23 mouse cellular contexts compared by ENCODE assay signal in genomic region chr13:51122771-51123170, GRCm38 (mm10). TPM values are rescaled to one million over a fixed set of nuclear protein-coding genes. Genes with fewer than 3 reads are reported as not detected.
"Had no signal": no experiment of that assay in that cellular context is flagged by ENCODE, and none has a peak within 500 bp of the region (broad histone marks: within the 10 kb centered on the region; RNA-seq: fewer than 3 reads in every experiment).

No protein-coding gene starts in this region.

- H3K27me3 ChIP-seq: intestine, embryonic 15.5 days; limb, embryonic 13.5 days; liver, embryonic 13.5 days; midbrain, embryonic 12.5 days; midbrain, embryonic 15.5 days; neural tube, embryonic 13.5 days had no signal

- H3K9me3 ChIP-seq: intestine, embryonic 15.5 days; limb, embryonic 13.5 days; liver, embryonic 13.5 days; midbrain, embryonic 12.5 days; midbrain, embryonic 15.5 days; neural tube, embryonic 13.5 days had no signal

- ATAC-seq: intestine, embryonic 15.5 days; midbrain, embryonic 15.5 days had no signal

- H3K4me3 ChIP-seq: intestine, embryonic 15.5 days; limb, embryonic 13.5 days; liver, embryonic 13.5 days; midbrain, embryonic 12.5 days; midbrain, embryonic 15.5 days; myocyte; neural tube, embryonic 13.5 days had no signal

- DNase-seq: kidney, adult 11 months; kidney, adult 8-10 months; kidney, postnatal 10 days; kidney, postnatal 36 days; left cerebral cortex, postnatal 4 days; liver, embryonic 13.5 days; lung, adult 2 months; lung, postnatal 14 days; lung, postnatal 4 days; right cerebral cortex, postnatal 14 days; right cerebral cortex, postnatal 4 days; thymus, adult 2 months; thymus, postnatal 14 days; thymus, postnatal 4 days had no signal

- H3K9ac ChIP-seq: intestine, embryonic 15.5 days; liver, embryonic 13.5 days; midbrain, embryonic 12.5 days; midbrain, embryonic 15.5 days; neural tube, embryonic 13.5 days had no signal

- H3K36me3 ChIP-seq: intestine, embryonic 15.5 days; liver, embryonic 13.5 days; midbrain, embryonic 15.5 days had no signal

- H3K4me2 ChIP-seq: intestine, embryonic 15.5 days; limb, embryonic 13.5 days; liver, embryonic 13.5 days; midbrain, embryonic 12.5 days; midbrain, embryonic 15.5 days; neural tube, embryonic 13.5 days had no signal

- H3K27ac ChIP-seq: intestine, embryonic 15.5 days; limb, embryonic 13.5 days; liver, embryonic 13.5 days; midbrain, embryonic 12.5 days; midbrain, embryonic 15.5 days; stomach, postnatal 0 days had no signal

RNA-seq across cellular contexts. Expression of gene Nxnl2, which starts 48.1 kb away (rescaled TPM):
- total RNA-seq: megakaryocyte progenitor cell, adult 5-6 weeks; megakaryocyte-erythroid progenitor cell, adult 5-6 weeks had no signal
- polyA plus RNA-seq: liver, embryonic 13.5 days; myocyte had no signal
